ENCODE assay signal across 8 mouse cellular contexts in genomic region chr14:121698620-121698950, GRCm38 (mm10).
DNase-seq lines count a peak whose midpoint lies in the region; ATAC-seq and TF ChIP-seq lines count a peak whose summit lies in the region.

No protein-coding gene starts in this region.

- H3K4me3 ChIP-seq in gastrocnemius, adult 2 months = peak overlapping the region; percentile 81
- H3K4me3 ChIP-seq in neural tube, embryonic 11.5 days (ENCODE audit: low read depth, low read length) = peak overlapping the region; percentile 25
- H3K4me3 ChIP-seq in liver, embryonic 14.5 days (ENCODE audit: insufficient read depth in 1 of 2, low read depth in 2 of 2, low read length in 2 of 2) = no peak overlapping the region

- intact Hi-C loops in gastrocnemius, adult 2 months (cut with DNase I) = loop anchor here (5.0 kb wide), 2 partner anchors 36 to 54 kb away; no protein-coding TSS in a partner anchor
- intact Hi-C loops in gastrocnemius, postnatal 36 days (cut with DNase I) = no loop called here
- intact Hi-C loops in left cerebral cortex, postnatal 25 days (cut with DNase I) = loop anchor here (5.0 kb wide), 1 partner anchor 41 kb away; no protein-coding TSS in a partner anchor

- DNase-seq in gastrocnemius, adult 2 months = no peak
- no peak for DNase-seq in gastrocnemius, postnatal 36 days
- no peak for DNase-seq in neural tube, embryonic 11.5 days (ENCODE audit: low spot score)
- DNase-seq in neural tube, embryonic 10.5 days (ENCODE audit: extremely low spot score, low spot score) = no peak
- DNase-seq in liver, embryonic 14.5 days (ENCODE audit: low read depth in 3 of 3, low spot score in 3 of 3) = no peak
- DNase-seq in urinary bladder, postnatal 25 days (ENCODE audit: low spot score) = no peak
- DNase-seq in frontal cortex, postnatal 36 days (ENCODE audit: low spot score in 2 of 2) = no peak
- no peak for DNase-seq in left cerebral cortex, postnatal 25 days (ENCODE audit: low spot score in 2 of 2)

- no peaks in the 10 kb centered on the region for H3K27me3 ChIP-seq in neural tube, embryonic 11.5 days (ENCODE audit: control insufficient read depth, insufficient read depth, low read length)
- H3K27me3 ChIP-seq in liver, embryonic 14.5 days (ENCODE audit: control insufficient read depth, insufficient read depth, low read length) = no peaks in the 10 kb centered on the region; the same call in none of the 2 replicates

- H3K9ac ChIP-seq in neural tube, embryonic 11.5 days (ENCODE audit: low read length) = peak overlapping the region; percentile 37; the same call in 1 of the 2 replicates
- H3K9ac ChIP-seq in liver, embryonic 14.5 days (replicated peaks) = no peak overlapping the region

- no peaks in the 10 kb centered on the region for H3K9me3 ChIP-seq in neural tube, embryonic 11.5 days (ENCODE audit: control insufficient read depth, low read length)
- no peaks in the 10 kb centered on the region for H3K9me3 ChIP-seq in liver, embryonic 14.5 days (ENCODE audit: control insufficient read depth, low read length)

- TF ChIP-seq CTCF in gastrocnemius, adult 2 months (IDR thresholded peaks at IDR 0.05) = no peak
- no peak for TF ChIP-seq CTCF in liver, embryonic 14.5 days (IDR thresholded peaks at IDR 0.05; ENCODE audit: low read depth)

- peak overlapping the region; percentile 83 for H3K27ac ChIP-seq in gastrocnemius, adult 2 months
- no peak overlapping the region for H3K27ac ChIP-seq in neural tube, embryonic 11.5 days (ENCODE audit: low read depth, low read length)
- no peak overlapping the region for H3K27ac ChIP-seq in liver, embryonic 14.5 days

- peak overlapping the region; percentile 57 for H3K4me2 ChIP-seq in neural tube, embryonic 11.5 days (ENCODE audit: low read depth)
- peak overlapping the region; percentile 29; the same call in 1 of the 2 replicates for H3K4me2 ChIP-seq in liver, embryonic 14.5 days (ENCODE audit: low read depth)

- 29% methylated on average over 7 of the region's 7 CpGs for WGBS in neural tube, embryonic 11.5 days
- WGBS in liver, embryonic 14.5 days (ENCODE audit: insufficient replicate concordance) = 33% methylated on average over 7 of the region's 7 CpGs

- ATAC-seq in neural tube, embryonic 11.5 days (ENCODE audit: insufficient read depth, low FRiP score, low TSS enrichment) = no peak
- no peak for ATAC-seq in liver, embryonic 14.5 days (ENCODE audit: insufficient read depth)

- H3K36me3 ChIP-seq in neural tube, embryonic 11.5 days (ENCODE audit: control insufficient read depth, insufficient read depth, low read length) = no peaks in the 10 kb centered on the region
- H3K36me3 ChIP-seq in liver, embryonic 14.5 days (replicated peaks; ENCODE audit: control insufficient read depth, insufficient read depth, low read depth) = no peaks in the 10 kb centered on the region

- TF ChIP-seq EP300 in liver, embryonic 14.5 days (IDR thresholded peaks at IDR 0.05; ENCODE audit: low read depth) = no peak

- H3K4me1 ChIP-seq in neural tube, embryonic 11.5 days (ENCODE audit: control insufficient read depth, insufficient read depth, low read length) = peaks cover 18% of the 10 kb centered on the region
- no peaks in the 10 kb centered on the region for H3K4me1 ChIP-seq in liver, embryonic 14.5 days (replicated peaks; ENCODE audit: control insufficient read depth in 2 of 2, insufficient read depth in 2 of 2, low read length in 1 of 2)

Comparison
In these comparisons a context has a peak if more than half of its experiments do, and no peak if none do; other contexts are left out.
1. H3K4me3 ChIP-seq: peak in gastrocnemius, adult 2 months (single experiment) and neural tube, embryonic 11.5 days (single experiment); none in liver, embryonic 14.5 days (0 of 2).